Mouse (Mus musculus): ENCODE data around the gene Psme2. TPM values are rescaled to one million over a fixed set of nuclear protein-coding genes. Genes with fewer than 3 reads are reported as not detected.

Gene Psme2
- total and polyA plus RNA-seq, 2 experiments from 2014 or later: 69.6 to 184 TPM

GRCm38 (mm10) chr14:55559799-55560201 lies 31.1 kb downstream of the Psme2 start, which contains the start of gene Dcaf11:
Dcaf11 (plus strand) TSS chr14:55560006.
- Histone ChIP-seq H3K9me3 (ENCODE audit: low read length) (no peaks in the 10 kb centered on the region), H3K4me2 (ENCODE audit: low read depth, low read length, poor library complexity, severe bottlenecking) (peak within 1 kb of the TSS; percentile 76), H3K27ac (ENCODE audit: low read depth, low read length) (peak within 1 kb of the TSS; percentile 97), H3K36me3 (ENCODE audit: insufficient read depth, low read length) (peaks cover 17% of the 10 kb centered on the region), H3K4me3 (ENCODE audit: low read depth, low read length) (peak within 1 kb of the TSS; percentile 49), H3K27me3 (ENCODE audit: insufficient read depth, low read length) (no peaks in the 10 kb centered on the region), H3K9ac (replicated peaks; ENCODE audit: low read length, poor library complexity, severe bottlenecking) (peak within 1 kb of the TSS; percentile 71), H3K4me1 (ENCODE audit: insufficient read depth, low read length) (peaks cover 7% of the 10 kb centered on the region; the same call in 1 of the 2 replicates)
- WGBS: under 1% methylated on average over 27 of the region's 27 CpGs
- TF ChIP-seq CTCF (IDR thresholded peaks at IDR 0.05): peak; percentile 61
- DNase-seq (ENCODE audit: low spot score) (peak; percentile 97), ATAC-seq (ENCODE audit: low FRiP score) (peak; percentile 85)

- DNase-seq (ENCODE audit: low spot score) (no peak), ATAC-seq (ENCODE audit: low FRiP score) (no peak)
- Histone ChIP-seq H3K4me3 (ENCODE audit: low read depth, low read length) (peak overlapping the region; percentile 49), H3K27me3 (ENCODE audit: insufficient read depth, low read length) (no peaks in the 10 kb centered on the region), H3K4me2 (ENCODE audit: low read depth, low read length, poor library complexity, severe bottlenecking) (peak overlapping the region; percentile 76), H3K27ac (ENCODE audit: low read depth, low read length) (peak overlapping the region; percentile 97; the same call in 1 of the 2 replicates), H3K9me3 (ENCODE audit: low read length) (no peaks in the 10 kb centered on the region), H3K4me1 (ENCODE audit: insufficient read depth, low read length) (peaks cover 7% of the 10 kb centered on the region; the same call in 1 of the 2 replicates), H3K36me3 (ENCODE audit: insufficient read depth, low read length) (peaks cover 10% of the 10 kb centered on the region), H3K9ac (replicated peaks; ENCODE audit: low read length, poor library complexity, severe bottlenecking) (peak overlapping the region; percentile 71; the same call in 1 of the 2 replicates)
- WGBS: 55% methylated on average over 6 of the region's 6 CpGs
- TF ChIP-seq CTCF (IDR thresholded peaks at IDR 0.05): 0 out of 2 replicates have a peak, but pooled peaks have one; percentile 3
Measured at GRCm38 (mm10) chr14:55558740-55559448, 32.0 kb downstream of the Psme2 start.

GRCm38 (mm10) chr14:55557587-55557986 lies 33.3 kb downstream of the Psme2 start:
- no peak for ATAC-seq (ENCODE audit: low FRiP score)
- no peaks in the 10 kb centered on the region for H3K9me3 ChIP-seq (ENCODE audit: low read length)
- no peak for DNase-seq (ENCODE audit: low spot score)
- H3K4me3 ChIP-seq (ENCODE audit: low read depth, low read length): no peak overlapping the region
- H3K27me3 ChIP-seq (ENCODE audit: insufficient read depth, low read length): no peaks in the 10 kb centered on the region
- H3K4me1 ChIP-seq (ENCODE audit: insufficient read depth, low read length): peaks cover 7% of the 10 kb centered on the region; the same call in 1 of the 2 replicates
- no peak overlapping the region for H3K27ac ChIP-seq (ENCODE audit: low read depth, low read length)
- H3K36me3 ChIP-seq (ENCODE audit: insufficient read depth, low read length): no peaks in the 10 kb centered on the region
- no peak for TF ChIP-seq CTCF (IDR thresholded peaks at IDR 0.05)
- no peak overlapping the region for H3K9ac ChIP-seq (replicated peaks; ENCODE audit: low read length, poor library complexity, severe bottlenecking)
- H3K4me2 ChIP-seq (ENCODE audit: low read depth, low read length, poor library complexity, severe bottlenecking): no peak overlapping the region
- WGBS: 92% methylated on average over 3 of the region's 3 CpGs

GRCm38 (mm10) chr14:55557003-55557402 lies 33.9 kb downstream of the Psme2 start:
- ATAC-seq (ENCODE audit: low FRiP score): no peak
- Histone ChIP-seq H3K4me1 (ENCODE audit: insufficient read depth, low read length) (peaks cover 7% of the 10 kb centered on the region; the same call in 1 of the 2 replicates), H3K4me3 (ENCODE audit: low read depth, low read length) (no peak overlapping the region), H3K9ac (replicated peaks; ENCODE audit: low read length, poor library complexity, severe bottlenecking) (no peak overlapping the region), H3K27me3 (ENCODE audit: insufficient read depth, low read length) (no peaks in the 10 kb centered on the region), H3K9me3 (ENCODE audit: low read length) (no peaks in the 10 kb centered on the region), H3K36me3 (ENCODE audit: insufficient read depth, low read length) (no peaks in the 10 kb centered on the region), H3K27ac (ENCODE audit: low read depth, low read length) (no peak overlapping the region), H3K4me2 (ENCODE audit: low read depth, low read length, poor library complexity, severe bottlenecking) (no peak overlapping the region)
- WGBS: 29% methylated on average over 5 of the region's 5 CpGs
- TF ChIP-seq CTCF (IDR thresholded peaks at IDR 0.05): peak; percentile 86
- peak; percentile 74 for DNase-seq (ENCODE audit: low spot score)

- Histone ChIP-seq H3K9me3 (ENCODE audit: low read length) (no peaks in the 10 kb centered on the region), H3K27ac (ENCODE audit: low read depth, low read length) (no peak overlapping the region), H3K27me3 (ENCODE audit: insufficient read depth, low read length) (no peaks in the 10 kb centered on the region), H3K4me1 (ENCODE audit: insufficient read depth, low read length) (no peaks in the 10 kb centered on the region), H3K4me3 (ENCODE audit: low read depth, low read length) (no peak overlapping the region), H3K9ac (replicated peaks; ENCODE audit: low read length, poor library complexity, severe bottlenecking) (no peak overlapping the region), H3K36me3 (ENCODE audit: insufficient read depth, low read length) (peaks cover 9% of the 10 kb centered on the region; the same call in 1 of the 2 replicates), H3K4me2 (ENCODE audit: low read depth, low read length, poor library complexity, severe bottlenecking) (no peak overlapping the region)
- ATAC-seq (ENCODE audit: low FRiP score): no peak
- DNase-seq (ENCODE audit: low spot score): no peak
- no peak for TF ChIP-seq CTCF (IDR thresholded peaks at IDR 0.05)
- 79% methylated on average over 3 of the region's 3 CpGs for WGBS
Measured at GRCm38 (mm10) chr14:55555788-55556187, 35.1 kb downstream of the Psme2 start.

GRCm38 (mm10) chr14:55554635-55555034 lies 36.3 kb downstream of the Psme2 start:
- no peak overlapping the region for H3K4me2 ChIP-seq (ENCODE audit: low read depth, low read length, poor library complexity, severe bottlenecking)
- no peak for TF ChIP-seq CTCF (IDR thresholded peaks at IDR 0.05)
- no peaks in the 10 kb centered on the region for H3K9me3 ChIP-seq (ENCODE audit: low read length)
- H3K27ac ChIP-seq (ENCODE audit: low read depth, low read length): no peak overlapping the region
- no peaks in the 10 kb centered on the region for H3K4me1 ChIP-seq (ENCODE audit: insufficient read depth, low read length)
- ATAC-seq (ENCODE audit: low FRiP score) (no peak), DNase-seq (ENCODE audit: low spot score) (no peak)
- H3K4me3 ChIP-seq (ENCODE audit: low read depth, low read length): no peak overlapping the region
- peaks cover 9% of the 10 kb centered on the region for H3K36me3 ChIP-seq (ENCODE audit: insufficient read depth, low read length)
- no peak overlapping the region for H3K9ac ChIP-seq (replicated peaks; ENCODE audit: low read length, poor library complexity, severe bottlenecking)
- no peaks in the 10 kb centered on the region for H3K27me3 ChIP-seq (ENCODE audit: insufficient read depth, low read length)
